Mouse (Mus musculus) granulocyte monocyte progenitor cell, adult 5-6 weeks (primary cell): Measurements from ENCODE around the gene Letmd1. TPM values are rescaled to one million over a fixed set of nuclear protein-coding genes. Genes with fewer than 3 reads are reported as not detected.
"Not testable (repeated sequence)": the region's sequence is repeated elsewhere in the genome, so short reads cannot be mapped to it uniquely, and the experiment has no call there.

Experiments used
- ATAC-seq: replicated peaks from 2 replicates; pipeline ENCODE4 v1.8.0; 2016; ENCODE audit warnings: mild to moderate bottlenecking, moderate TSS enrichment, inconsistent platforms; ENCODE audit not compliant: poor library complexity, severe bottlenecking
- total RNA-seq, 2 experiments: library from RNA; stranded (forward) in 1 of 2; stranded (reverse) in 1 of 2; fragments of 200-712, 200-1000 nt in 1 of 2; fragments of >200 nt in 1 of 2; fragmentation: Nextera tagmentation in 1 of 2; gene quantifications; 2 replicates each; pipeline ENCODE4 v1.2.3; 2014 to 2017

Gene Letmd1
- total RNA-seq, 2 experiments from 2014 or later = 34.0 to 46.2 TPM

GRCm38 (mm10) chr15:100491966-100492365 lies 23.1 kb downstream of the Letmd1 start:
- ATAC-seq = no peak

- peak; percentile 34; the same call in 1 of the 2 replicates for ATAC-seq
Observed at GRCm38 (mm10) chr15:100494647-100495046, 25.8 kb downstream of the Letmd1 start.

- ATAC-seq = peak; percentile 95
Observed at GRCm38 (mm10) chr15:100495102-100495501, 26.3 kb downstream of the Letmd1 start, which contains the start of gene Csrnp2. Gene Csrnp2, minus strand, starts transcription at chr15:100495488.

GRCm38 (mm10) chr15:100499506-100499905 lies 30.7 kb downstream of the Letmd1 start:
- ATAC-seq = not testable (repeated sequence)

- ATAC-seq = no peak
Observed at GRCm38 (mm10) chr15:100508454-100509167, 39.8 kb downstream of the Letmd1 start.

GRCm38 (mm10) chr15:100510072-100510471 lies 41.2 kb downstream of the Letmd1 start:
- ATAC-seq = no peak

- no peak for ATAC-seq
Observed at GRCm38 (mm10) chr15:100513387-100513786, 44.6 kb downstream of the Letmd1 start.

- no peak for ATAC-seq
Observed at GRCm38 (mm10) chr15:100515121-100515520, 46.3 kb downstream of the Letmd1 start.

- ATAC-seq = no peak
Observed at GRCm38 (mm10) chr15:100520306-100520705, 51.5 kb downstream of the Letmd1 start.

GRCm38 (mm10) chr15:100525405-100525804 lies 56.6 kb downstream of the Letmd1 start:
- no peak for ATAC-seq

- ATAC-seq = no peak
Observed at GRCm38 (mm10) chr15:100527900-100528299, 59.1 kb downstream of the Letmd1 start.

Other genes starting within 250 kb of the Letmd1 start
- 56.7 and 75.0 TPM in 2 replicates for gene Atf1, start 241.2 kb upstream of the Letmd1 start, total RNA-seq (2014; fragmentation: Nextera tagmentation)
- 62.3 and 63.0 TPM in 2 replicates for gene Atf1, start 241.2 kb upstream of the Letmd1 start, total RNA-seq (2017)
- not detected in 2 replicates for gene Tmprss12, start 188.2 kb upstream of the Letmd1 start, total RNA-seq (2014; fragmentation: Nextera tagmentation)
- gene Tmprss12, start 188.2 kb upstream of the Letmd1 start, total RNA-seq (2017) = not detected in 2 replicates
- gene Mettl7a1, start 164.9 kb upstream of the Letmd1 start, total RNA-seq (2014; fragmentation: Nextera tagmentation) = 24.4 and 27.4 TPM in 2 replicates
- 50.9 and 53.6 TPM in 2 replicates for gene Mettl7a1, start 164.9 kb upstream of the Letmd1 start, total RNA-seq (2017)
- gene Mettl7a3, start 134.1 kb upstream of the Letmd1 start, total RNA-seq (2014; fragmentation: Nextera tagmentation) = not detected in 2 replicates
- gene Mettl7a3, start 134.1 kb upstream of the Letmd1 start, total RNA-seq (2017) = not detected in 2 replicates
- not detected in 2 replicates for gene Methig1, start 115.9 kb upstream of the Letmd1 start, total RNA-seq (2014; fragmentation: Nextera tagmentation)
- not detected in 2 replicates for gene Methig1, start 115.9 kb upstream of the Letmd1 start, total RNA-seq (2017)
- gene Mettl7a2, start 115.8 kb upstream of the Letmd1 start, total RNA-seq (2014; fragmentation: Nextera tagmentation) = not detected in 2 replicates
- gene Mettl7a2, start 115.8 kb upstream of the Letmd1 start, total RNA-seq (2017) = not detected in 2 replicates
- gene Higd1c, start 104.5 kb upstream of the Letmd1 start, total RNA-seq (2014; fragmentation: Nextera tagmentation) = not detected in 2 replicates
- not detected in 2 replicates for gene Higd1c, start 104.5 kb upstream of the Letmd1 start, total RNA-seq (2017)
- gene Gm5475, start 46.9 kb upstream of the Letmd1 start, total RNA-seq (2014; fragmentation: Nextera tagmentation) = not detected in 2 replicates
- gene Gm5475, start 46.9 kb upstream of the Letmd1 start, total RNA-seq (2017) = not detected in 2 replicates
- 10.2 and 10.3 TPM in 2 replicates for gene Slc11a2, start 44.0 kb upstream of the Letmd1 start, total RNA-seq (2014; fragmentation: Nextera tagmentation)
- 8.6 and 8.9 TPM in 2 replicates for gene Slc11a2, start 44.0 kb upstream of the Letmd1 start, total RNA-seq (2017)
- gene Csrnp2, start 26.5 kb downstream of the Letmd1 start, total RNA-seq (2014; fragmentation: Nextera tagmentation) = 1.1 and 2.5 TPM in 2 replicates
- gene Csrnp2, start 26.5 kb downstream of the Letmd1 start, total RNA-seq (2017) = 1.6 and 2.0 TPM in 2 replicates
- 4.9 and 12.8 TPM in 2 replicates for gene Tfcp2, start 83.0 kb downstream of the Letmd1 start, total RNA-seq (2014; fragmentation: Nextera tagmentation)
- gene Tfcp2, start 83.0 kb downstream of the Letmd1 start, total RNA-seq (2017) = 8.3 and 10.0 TPM in 2 replicates
- not detected in 2 replicates for gene Pou6f1, start 131.0 kb downstream of the Letmd1 start, total RNA-seq (2014; fragmentation: Nextera tagmentation)
- gene Pou6f1, start 131.0 kb downstream of the Letmd1 start, total RNA-seq (2017) = 0.46 TPM in 1 of 2 replicates, not detected in the other
- 252 and 291 TPM in 2 replicates for gene Dazap2, start 146.3 kb downstream of the Letmd1 start, total RNA-seq (2014; fragmentation: Nextera tagmentation)
- 155 and 168 TPM in 2 replicates for gene Dazap2, start 146.3 kb downstream of the Letmd1 start, total RNA-seq (2017)
- 5.4 and 6.1 TPM in 2 replicates for gene Smagp, start 167.9 kb downstream of the Letmd1 start, total RNA-seq (2014; fragmentation: Nextera tagmentation)
- gene Smagp, start 167.9 kb downstream of the Letmd1 start, total RNA-seq (2017) = not detected in 2 replicates
- 114 TPM in 2 replicates for gene Bin2, start 200.5 kb downstream of the Letmd1 start, total RNA-seq (2014; fragmentation: Nextera tagmentation)
- 98.3 and 98.8 TPM in 2 replicates for gene Bin2, start 200.5 kb downstream of the Letmd1 start, total RNA-seq (2017)
- 4.7 and 7.9 TPM in 2 replicates for gene Cela1, start 218.9 kb downstream of the Letmd1 start, total RNA-seq (2014; fragmentation: Nextera tagmentation)
- 2.3 and 2.5 TPM in 2 replicates for gene Cela1, start 218.9 kb downstream of the Letmd1 start, total RNA-seq (2017)